Mouse (Mus musculus) adrenal gland, postnatal 4 days (tissue): ENCODE results near the gene Gorasp1. TPM values are rescaled to one million over a fixed set of nuclear protein-coding genes. Genes with fewer than 3 reads are reported as not detected.

Experiments used
- total RNA-seq, 2 experiments: library from RNA; stranded (reverse); gene quantifications; 2 replicates each; pipeline ENCODE4 v1.2.3; 2021

Gene Gorasp1
- total RNA-seq, 2 experiments from 2014 or later, result 26.9 to 27.1 TPM

Other genes starting within 250 kb of the Gorasp1 start
- gene Scn10a, start 218.2 kb downstream of the Gorasp1 start, total RNA-seq, result under 1 TPM in 1 of 2 experiments, not detected in 1; 0.08 TPM
- gene Scn11a, start 112.1 kb downstream of the Gorasp1 start, total RNA-seq, result under 1 TPM in 1 of 2 experiments, not detected in 1; 0.06 TPM
- 10 to 100 TPM; 55.6 to 56.5 TPM for gene Wdr48, start 42.7 kb downstream of the Gorasp1 start, total RNA-seq
- under 1 TPM; 0.34 TPM for gene Ttc21a, start within 50 bp of the Gorasp1 start, total RNA-seq
- 10 to 100 TPM; 18.0 to 18.1 TPM for gene Csrnp1, start 47.1 kb upstream of the Gorasp1 start, total RNA-seq
- 1 to 10 TPM; 2.2 to 5.6 TPM for gene Xirp1, start 86.0 kb upstream of the Gorasp1 start, total RNA-seq
- 1 to 10 TPM; 7.2 TPM for gene Cx3cr1, start 132.3 kb upstream of the Gorasp1 start, total RNA-seq
- gene Ccr8, start 154.5 kb upstream of the Gorasp1 start, total RNA-seq, result not detected
- 10 to 100 TPM; 22.4 to 25.0 TPM for gene Slc25a38, start 172.8 kb upstream of the Gorasp1 start, total RNA-seq
- 1,000 to 10,000 TPM; 1,207 to 1,212 TPM for gene Rpsa, start 190.1 kb upstream of the Gorasp1 start, total RNA-seq
- not detected for gene Mobp, start 212.1 kb upstream of the Gorasp1 start, total RNA-seq